Mouse (Mus musculus) kidney, adult 2 months (tissue): ENCODE results near the gene Calm4.

ENCODE experiments used
- CTCF ChIP-seq: fragments of 200-500 bp; conservative IDR thresholded peaks from 2 replicates; pipeline ENCODE4 v1.5.1; 2011; ENCODE audit warnings: low read depth, mild to moderate bottlenecking, control low read depth, low read length, moderate library complexity, mixed read lengths; ENCODE audit not compliant: insufficient read depth, insufficient read length
- POLR2A ChIP-seq: fragments of 200-500 bp; IDR thresholded peaks from one replicate; pipeline ENCODE4 v1.6.1; 2011; ENCODE audit warnings: low read depth, low read length, control low read depth

- TF ChIP-seq POLR2A (no peak), CTCF (no peak)
These were observed 38.9 kb downstream of the Calm4 start for GRCm38 (mm10) chr13:3876448-3876847.
